Mouse (Mus musculus): ENCODE measurements around the gene Top3b. TPM values are rescaled to one million over a fixed set of nuclear protein-coding genes. Genes with fewer than 3 reads are reported as not detected.
A peak's percentile ranks its signal among the peaks of the same experiment; 100 is the strongest.
"Not testable (repeated sequence)": the region's sequence is repeated elsewhere in the genome, so short reads cannot be mapped to it uniquely, and the experiment has no call there.

The Top3b gene
- total RNA-seq (2021), result 10 to 100 TPM; 17.9 to 20.5 TPM
- long read RNA-seq, experiment 1, transcript Top3b-201 (18 exons, 3,073 nt), result major isoform, 7 of 25 reads
- long read RNA-seq, experiment 1, partial matches to known transcripts, result 1 of 25 reads
- long read RNA-seq, experiment 1, other reads (novel, unspliced or antisense), result 15 of 25 reads
- long read RNA-seq, experiment 2, partial matches to known transcripts, result 0 of 11 reads
- long read RNA-seq, experiment 2, other reads (novel, unspliced or antisense), result 11 of 11 reads

DNA sequence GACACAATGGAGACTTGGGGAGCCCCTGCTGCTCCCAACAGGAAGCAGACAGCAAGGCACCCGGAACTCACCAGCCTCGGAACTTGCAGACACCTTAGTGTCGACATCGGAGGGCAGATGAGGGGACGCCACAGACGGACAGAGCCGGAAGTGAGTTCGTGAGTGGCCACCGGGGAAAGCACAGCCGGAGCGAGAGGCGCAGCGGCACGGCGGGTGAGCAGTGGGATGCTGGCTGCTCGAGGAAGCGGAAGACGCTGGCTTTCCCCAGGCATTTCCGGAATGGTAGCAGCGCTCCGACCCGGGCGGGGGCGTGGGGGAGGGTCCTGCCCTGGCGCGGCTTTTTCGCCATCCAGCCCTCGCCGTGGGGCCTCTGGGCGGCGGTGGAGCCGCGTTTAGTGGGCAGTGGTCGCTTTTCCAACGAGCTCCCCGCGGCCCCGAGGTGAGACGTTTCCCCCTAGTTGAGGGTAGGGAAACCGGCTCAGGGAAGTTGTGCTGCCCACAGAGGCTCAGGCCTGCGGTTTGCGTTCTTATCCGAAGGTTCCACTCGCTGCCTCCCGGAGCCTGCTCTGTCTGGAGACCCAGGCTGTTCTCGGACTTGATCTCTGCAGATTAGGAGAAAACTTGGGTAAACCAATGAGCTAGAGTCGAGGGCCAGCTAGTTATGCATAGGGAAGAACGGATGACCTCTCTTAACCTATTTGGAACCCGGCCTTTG, at the start of gene Top3b, which contains the start of gene Vpreb1:
Top3b (plus strand) TSS at position 120 of the 715 bp plus-strand sequence.
Vpreb1 (minus strand) TSS at position 227 of the 715 bp plus-strand sequence.
- DNase-seq (ENCODE audit: low spot score), result peak; percentile 87

DNA sequence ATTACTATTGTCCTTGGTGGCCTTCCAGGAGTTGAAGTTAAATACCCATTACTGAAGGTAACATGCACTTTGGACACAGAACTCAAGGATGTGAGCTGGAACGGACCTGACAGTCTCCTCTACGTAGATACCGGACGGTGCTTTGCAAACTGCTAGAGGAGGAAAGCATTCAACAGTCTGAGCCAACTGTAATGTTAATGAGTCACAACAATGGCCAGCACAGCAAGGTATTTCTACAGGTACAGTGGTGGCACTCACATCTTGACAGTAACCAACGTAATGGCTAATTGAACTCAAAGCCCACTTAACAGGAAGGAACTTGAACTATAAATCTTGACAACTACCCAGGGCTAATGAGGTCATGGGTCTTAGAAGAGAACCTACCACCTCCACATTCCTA, 45.1 kb upstream of the Top3b start:
- DNase-seq (ENCODE audit: low spot score), result no peak

DNA sequence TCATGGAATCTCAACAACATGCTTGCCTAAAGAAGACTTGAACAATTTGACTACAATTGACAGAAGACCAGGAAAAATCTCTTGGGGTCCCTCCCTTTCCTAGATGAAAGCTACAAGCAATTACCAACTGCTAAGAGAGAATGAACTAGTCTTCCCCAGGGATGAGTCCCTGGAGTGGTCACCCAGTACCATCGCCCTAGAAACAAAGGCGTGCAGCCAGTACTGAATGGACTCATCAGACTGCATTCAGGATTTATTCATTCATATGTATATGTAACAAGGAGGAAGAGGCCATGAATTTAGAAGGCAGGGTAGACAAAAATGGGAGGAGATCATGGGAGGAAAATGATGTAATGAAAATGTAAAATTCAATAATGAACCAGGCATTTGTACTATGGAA, 44.3 kb upstream of the Top3b start:
- DNase-seq (ENCODE audit: low spot score), result no peak

DNA sequence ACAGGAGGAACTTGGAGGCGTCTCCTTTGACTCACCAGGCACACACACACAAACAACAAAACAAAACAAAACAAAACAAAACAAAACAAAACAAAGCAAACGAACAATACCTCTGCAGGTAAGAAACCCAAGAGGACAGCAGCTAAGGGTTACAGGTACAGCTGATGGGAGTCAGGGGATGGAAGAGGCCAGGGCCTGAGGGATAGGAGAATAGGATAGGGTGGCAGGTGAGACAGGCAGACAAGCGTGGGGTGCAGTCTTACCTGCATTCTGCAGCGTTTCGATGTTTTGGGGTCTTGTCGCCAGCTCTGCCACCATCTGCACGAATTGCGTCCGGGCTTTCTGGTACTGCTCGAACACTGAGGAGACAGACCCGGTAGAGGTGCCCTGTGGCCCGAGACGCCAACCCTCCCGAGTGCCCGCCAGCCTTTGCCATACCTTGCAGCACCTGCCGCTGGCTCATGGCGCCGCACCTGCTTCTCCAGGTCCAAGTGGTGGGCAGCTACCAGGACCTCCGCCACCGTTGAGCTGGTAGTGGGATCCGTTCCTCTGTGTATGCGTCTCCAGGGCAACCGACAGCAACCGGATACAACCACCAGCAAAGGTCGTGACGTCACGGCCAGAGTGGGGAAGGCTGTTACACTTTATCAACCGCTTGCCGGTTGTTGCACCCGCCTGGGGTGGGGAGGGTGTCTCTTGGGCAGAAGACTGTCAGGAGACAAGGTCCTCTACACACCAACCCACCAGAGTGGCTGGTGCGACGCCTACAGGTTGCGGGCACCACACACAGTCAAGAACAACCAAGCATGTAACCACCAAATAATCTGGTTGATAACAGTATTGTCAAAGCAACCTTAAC, 41.5 kb upstream of the Top3b start, which contains the start of gene Spag6l:
Spag6l (minus strand) TSS at position 700 of the 859 bp plus-strand sequence.
- DNase-seq (ENCODE audit: low spot score), result no peak

DNA sequence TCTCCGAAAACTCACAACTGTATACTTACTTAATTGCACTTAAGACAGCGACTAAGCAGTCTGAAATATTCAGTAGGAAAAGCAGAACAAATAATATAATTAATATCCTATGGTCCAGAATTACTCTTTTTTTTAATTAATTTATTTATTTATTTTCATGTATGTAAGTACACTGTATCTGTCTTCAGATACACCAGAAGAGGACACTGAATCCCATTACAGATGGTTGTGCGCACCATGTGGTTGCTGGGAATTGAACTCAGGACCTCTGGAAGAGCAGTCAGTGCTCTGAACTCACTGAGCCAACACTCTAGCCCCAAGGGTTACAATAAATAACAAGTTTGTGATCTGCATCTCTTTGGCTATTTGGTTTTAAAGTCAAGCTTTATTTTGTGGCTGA, 40.9 kb upstream of the Top3b start:
- DNase-seq (ENCODE audit: low spot score), result no peak

DNA sequence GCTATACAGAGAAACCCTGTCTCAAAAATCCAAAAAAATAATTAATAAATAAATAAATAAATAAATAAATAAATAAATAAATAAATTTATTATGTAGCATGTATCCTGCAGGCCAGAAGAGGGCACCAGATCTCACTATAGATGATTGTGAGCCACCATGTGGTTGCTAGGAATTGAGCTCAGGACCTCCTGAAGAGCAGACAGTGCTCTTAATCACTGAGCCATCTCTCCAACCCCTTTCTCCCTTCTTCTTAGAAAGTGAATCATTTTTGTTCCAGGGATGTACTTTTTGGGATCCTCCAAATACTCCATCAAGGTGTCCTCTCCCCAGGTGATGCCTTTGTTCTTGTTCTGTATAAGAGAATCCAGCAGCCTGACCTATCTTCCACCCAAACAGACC, 21.3 kb upstream of the Top3b start:
- no peak for DNase-seq (ENCODE audit: low spot score)

DNA sequence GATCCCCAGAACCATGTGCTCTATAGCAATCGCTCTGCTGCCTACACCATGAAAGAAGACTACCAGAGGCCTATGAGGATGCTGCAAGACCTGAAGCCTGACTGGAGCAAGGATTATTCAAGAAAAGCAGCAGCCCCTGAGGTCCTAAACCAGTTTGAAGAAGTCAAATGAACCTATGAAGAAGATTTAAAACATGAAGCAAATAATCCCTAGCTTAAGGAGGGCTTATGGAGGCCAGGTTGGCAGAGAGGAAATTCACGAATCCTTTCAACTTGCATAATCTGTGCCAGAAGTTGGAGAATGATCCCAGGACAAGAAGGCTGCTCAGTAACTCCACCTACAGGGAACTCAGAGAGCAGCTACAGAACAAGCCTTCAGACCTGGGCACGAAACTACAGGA, 18.1 kb upstream of the Top3b start:
- no peak for DNase-seq (ENCODE audit: low spot score)

DNA sequence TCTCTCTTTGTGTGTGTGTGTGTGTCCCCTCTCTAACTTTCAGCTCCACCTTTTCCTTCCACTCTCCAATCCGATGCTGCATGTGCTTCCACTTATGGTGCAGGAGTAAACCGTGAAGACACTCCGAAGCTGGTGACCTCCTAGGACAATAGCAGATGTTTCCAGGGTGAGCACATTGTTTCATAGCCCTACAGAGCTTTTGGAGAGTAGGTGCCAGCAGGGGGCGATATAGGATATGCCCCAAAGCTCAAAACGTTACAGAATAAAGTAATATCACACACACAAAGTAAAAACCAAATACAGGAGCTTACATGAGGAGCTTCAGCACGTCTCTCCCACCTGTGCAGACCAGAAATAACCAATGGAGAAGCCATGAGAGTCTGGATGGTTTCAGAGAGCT, 15.7 kb upstream of the Top3b start:
- peak; percentile 33 for DNase-seq (ENCODE audit: low spot score)

DNA sequence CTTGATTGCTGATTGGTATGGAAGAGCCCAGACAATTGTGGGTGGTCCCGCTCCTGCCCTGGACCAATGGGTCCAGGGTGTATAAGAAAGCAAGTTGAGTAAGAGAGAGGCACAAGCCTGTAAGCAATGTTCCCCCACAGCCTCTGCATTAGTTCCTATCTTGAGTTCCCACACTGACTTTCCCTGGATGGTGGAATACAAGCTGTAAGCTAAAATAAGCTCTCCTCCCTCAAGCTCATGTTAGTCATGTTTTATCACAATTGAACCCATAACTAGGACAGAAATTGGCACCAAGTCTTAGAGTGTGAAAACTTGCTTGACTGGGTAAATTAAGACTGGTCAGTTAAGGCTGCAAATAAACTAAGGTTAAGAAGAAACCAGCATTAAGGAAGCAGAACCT, 15.0 kb upstream of the Top3b start:
- no peak for DNase-seq (ENCODE audit: low spot score)

DNA sequence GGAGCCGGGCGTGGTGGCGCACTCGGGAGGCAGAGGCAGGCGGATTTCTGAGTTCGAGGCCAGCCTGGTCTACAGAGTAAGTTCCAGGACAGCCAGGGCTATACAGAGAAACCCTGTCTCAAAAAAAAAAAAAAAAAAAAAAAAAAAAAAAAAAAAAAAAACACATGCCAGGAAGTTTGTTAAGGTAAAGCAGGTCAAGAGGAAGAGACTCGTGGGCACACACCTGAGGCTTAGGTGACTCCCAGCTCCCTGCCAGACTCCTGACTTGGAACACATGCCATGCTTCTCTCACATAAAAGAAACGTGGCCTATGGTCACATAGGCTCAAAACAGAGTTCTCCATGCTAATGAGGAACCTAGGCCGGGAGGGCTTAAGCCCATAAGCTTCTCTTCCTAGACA, 14.5 kb upstream of the Top3b start:
- DNase-seq (ENCODE audit: low spot score), result not testable (repeated sequence)

DNA sequence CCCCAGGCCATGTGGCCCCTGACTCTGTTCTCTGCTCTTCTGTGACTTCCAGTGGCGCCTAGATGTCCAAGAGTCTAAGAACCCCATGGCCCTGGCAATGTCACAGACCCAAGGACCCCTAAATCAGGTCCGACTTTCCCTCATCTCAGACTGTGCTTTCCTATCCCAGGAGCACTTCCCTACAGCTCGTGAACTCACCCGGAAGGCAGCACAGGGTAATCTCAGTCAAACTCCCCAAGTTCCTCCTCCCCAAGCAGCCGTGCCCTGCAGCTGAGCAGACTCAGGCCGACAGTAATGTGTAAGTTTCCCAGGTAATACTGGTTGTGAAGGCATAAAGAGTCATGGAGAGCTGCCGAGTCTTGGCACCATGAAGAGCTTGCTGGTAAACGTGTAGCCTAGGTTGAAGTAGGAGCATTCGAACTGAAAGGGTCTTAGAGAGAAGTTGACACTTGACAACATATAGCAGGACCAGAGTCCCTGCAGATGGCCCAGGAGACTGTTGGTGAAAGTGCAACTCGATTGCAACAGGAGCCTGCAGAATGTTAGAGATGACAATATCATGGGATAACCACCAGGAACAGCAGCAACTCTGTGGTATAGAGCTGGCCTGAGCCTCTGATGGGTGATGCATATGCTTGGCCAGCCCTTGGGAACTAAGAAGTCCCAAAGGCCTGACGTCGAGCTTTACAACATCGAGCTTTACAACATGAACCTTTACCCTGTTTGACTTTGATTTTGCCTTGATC, 13.6 kb upstream of the Top3b start:
- no peak for DNase-seq (ENCODE audit: low spot score)

DNA sequence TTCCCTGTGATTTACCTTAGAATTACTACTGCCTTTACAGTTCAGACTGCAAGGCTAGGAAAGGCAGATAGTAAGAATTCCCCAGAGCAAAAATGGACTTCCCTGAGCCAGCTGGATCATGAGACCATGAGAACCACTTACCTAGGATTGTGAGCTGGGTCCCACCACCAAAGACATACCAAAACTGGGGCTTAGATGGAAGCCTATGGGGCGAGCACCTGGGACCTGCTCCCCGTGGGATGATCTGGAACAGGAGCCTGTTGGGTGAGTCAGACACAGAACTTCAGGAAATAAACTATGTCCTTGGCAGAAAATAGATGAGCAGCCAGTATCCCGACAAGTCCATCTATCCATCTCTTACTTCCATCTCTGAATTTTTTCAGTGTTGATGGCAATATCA, 8.2 kb upstream of the Top3b start:
- no peak for DNase-seq (ENCODE audit: low spot score)

DNA sequence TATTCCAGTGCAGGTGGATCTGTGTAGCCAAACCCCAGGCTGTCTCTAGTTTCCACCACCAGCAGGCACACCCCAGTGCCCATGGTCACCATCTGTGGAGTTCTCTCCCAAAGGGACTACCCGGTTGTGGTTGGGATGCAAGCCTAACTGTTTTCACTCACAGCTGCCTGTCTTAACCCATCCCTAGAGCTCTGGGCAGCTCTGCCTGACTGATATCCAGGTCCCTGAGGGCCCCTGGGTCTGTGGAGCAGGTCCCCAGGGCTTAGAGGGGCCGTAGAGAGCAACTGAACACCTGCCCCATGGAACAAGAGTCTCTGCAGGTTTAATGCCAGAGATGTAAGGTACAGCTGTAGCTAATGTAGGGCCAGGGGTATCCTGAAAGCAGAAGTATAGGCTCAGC, 6.6 kb upstream of the Top3b start, which contains the start of gene Igll1:
Igll1 (minus strand) TSS at position 8 of the 400 bp plus-strand sequence.
- DNase-seq (ENCODE audit: low spot score), result no peak

DNA sequence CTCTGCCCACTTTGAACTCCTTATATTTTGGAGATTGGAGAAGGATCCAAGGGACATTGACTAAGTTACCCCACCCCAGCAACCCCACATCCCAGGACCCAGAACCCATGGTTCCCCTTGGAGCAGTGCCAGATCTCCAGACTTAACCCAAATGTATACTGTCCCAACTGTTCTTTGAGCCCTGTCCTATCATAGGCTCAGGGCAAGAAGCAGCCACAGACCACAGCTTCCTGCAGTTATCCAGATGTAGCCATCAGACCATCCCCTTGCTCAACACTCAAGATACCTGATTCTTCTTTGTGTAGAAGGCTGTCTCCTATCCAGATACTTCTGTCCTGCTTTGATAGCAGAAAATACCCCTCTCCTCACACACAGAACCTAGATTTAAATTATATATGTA, 5.3 kb upstream of the Top3b start:
- no peak for DNase-seq (ENCODE audit: low spot score)

DNA sequence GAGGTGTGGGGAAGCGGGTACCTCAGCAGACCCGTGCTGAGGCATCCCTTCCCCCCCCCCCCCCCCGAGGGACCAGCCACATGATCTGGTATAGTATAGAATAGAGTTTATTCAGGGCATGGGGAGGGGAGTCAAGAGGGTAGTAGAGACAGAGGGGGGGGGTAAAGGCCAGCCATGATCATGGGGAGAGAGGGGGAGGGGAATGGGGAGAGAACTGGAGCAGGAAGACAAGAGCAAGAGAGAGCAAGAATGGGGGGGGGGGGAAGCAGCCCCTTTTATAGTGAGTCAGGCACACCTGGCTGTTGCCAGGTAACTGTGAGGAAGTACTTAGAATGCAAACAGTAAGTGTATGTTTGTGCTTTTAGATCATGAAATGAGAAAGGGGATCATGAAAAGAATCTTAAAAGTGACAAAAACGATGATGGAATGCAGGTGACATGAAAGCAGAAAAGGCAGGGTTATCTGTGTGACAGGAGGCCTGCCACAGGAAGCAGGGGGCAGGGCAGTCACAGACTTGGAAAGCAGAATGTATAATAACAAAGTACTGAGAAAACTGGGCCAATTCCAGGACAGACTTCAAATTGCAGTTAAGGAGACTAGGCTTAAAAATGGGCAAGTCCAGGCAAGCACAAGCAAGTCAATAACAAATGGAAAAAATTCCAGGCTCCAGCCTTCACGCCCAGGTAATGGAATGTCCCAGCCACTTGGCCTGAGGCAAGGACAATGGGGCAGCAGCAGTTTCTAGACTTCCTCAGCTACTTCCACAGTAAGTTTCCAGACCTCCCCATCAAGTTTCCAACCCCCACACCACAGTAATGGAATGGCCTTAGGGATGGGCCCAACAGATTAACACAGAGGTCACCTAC, 4.6 kb upstream of the Top3b start:
- peak; percentile 3 for DNase-seq (ENCODE audit: low spot score)

DNA sequence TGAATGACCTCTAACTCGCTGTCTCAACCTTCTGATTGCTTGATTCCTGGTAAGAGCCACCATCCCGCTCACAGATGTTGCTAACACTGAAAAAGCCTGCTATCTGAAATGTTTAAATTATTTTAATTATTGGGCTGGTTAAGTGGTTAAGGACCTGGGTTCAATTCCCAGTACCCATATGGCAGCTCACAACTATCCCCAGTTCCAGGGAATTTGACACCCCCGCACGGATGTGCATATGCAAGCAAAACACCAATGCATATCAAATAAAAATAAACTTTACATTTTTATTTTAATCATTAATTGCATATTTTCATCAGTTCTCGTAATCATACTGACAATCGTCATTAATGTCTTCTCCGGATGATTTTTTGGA, 307 bp upstream of the Top3b start:
- no peak for DNase-seq (ENCODE audit: low spot score)

DNA sequence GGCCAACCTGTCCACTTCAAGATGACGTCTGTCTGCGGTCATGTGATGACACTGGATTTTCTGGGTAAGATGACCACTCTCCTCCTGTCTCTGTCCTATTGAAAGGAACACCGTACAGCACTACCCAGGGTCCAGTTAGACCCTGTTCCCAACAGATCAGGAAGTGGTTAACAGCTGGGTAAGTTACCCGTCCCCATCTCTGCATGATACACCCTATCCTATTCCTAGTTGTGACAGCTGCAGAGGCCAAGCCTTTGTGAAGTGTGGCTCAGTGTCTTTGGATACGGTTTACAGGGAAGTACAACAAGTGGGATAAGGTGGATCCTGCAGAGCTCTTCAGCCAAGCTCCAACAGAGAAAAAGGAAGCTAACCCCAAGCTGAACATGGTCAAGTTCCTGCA, 8.5 kb downstream of the Top3b start:
- DNase-seq (ENCODE audit: low spot score), result no peak

DNA sequence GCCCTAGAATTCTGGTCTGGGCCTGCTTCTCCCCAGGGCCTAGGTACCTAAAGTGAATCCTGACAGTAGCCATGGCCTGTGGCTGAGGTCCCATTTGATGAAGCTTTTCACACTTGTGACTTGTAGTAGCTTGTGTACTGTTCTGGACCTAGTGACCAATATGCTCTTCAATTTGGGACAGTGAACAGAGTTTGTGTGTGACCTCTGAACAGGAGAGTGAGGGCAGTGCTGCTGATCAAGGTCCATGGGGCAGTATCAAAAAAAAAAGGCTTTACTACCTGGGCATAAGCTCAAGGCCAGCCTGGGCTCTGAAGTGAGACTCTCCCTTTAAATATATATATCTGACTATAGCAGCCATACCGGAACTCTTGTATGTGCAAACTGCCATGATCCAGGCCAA, 17.8 kb downstream of the Top3b start:
- DNase-seq (ENCODE audit: low spot score), result no peak

DNA sequence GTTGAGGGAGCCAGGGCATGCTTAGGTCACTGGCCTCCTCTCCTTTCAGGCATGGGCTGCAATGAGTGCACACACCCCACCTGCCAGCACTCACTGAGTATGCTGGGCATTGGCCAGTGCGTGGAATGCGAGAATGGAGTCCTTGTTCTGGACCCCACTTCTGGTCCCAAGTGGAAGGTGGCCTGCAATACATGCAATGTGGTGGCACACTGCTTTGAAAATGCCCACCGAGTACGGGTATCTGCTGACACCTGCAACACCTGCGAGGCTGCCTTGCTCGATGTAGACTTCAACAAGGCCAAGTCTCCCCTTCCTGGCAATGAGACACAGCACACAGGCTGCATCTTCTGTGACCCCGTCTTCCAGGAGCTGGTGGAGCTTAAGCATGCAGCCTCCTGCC, 21.8 kb downstream of the Top3b start:
- DNase-seq (ENCODE audit: low spot score), result no peak

DNA sequence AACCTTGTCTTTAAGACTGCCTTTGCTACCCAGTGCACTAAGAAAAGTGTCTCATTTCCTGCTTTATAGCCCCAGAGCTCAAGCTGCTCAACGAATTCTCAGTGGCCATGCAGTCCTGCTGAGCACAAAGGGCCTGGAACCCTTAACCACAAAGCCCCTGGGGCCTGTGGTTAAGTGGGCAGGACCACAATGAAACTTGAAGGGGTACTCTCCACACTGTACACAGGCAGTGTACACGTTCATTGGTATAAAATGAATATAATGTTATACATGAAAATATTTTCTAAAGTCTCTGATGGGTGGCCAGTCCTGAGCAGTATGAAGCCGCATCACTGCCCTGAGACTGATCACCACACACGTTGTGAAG, 25.5 kb downstream of the Top3b start:
- DNase-seq (ENCODE audit: low spot score), result no peak
